Mouse (Mus musculus) brain, embryonic 14.5 days (tissue): ENCODE measurements around the gene C530025M09Rik.

Experiments
- CTCF ChIP-seq: fragments of 200-500 bp; IDR thresholded peaks from 2 replicates; pipeline ENCODE4 v1.5.1; 2012; ENCODE audit warnings: inconsistent platforms, mild to moderate bottlenecking, moderate library complexity, borderline replicate concordance; ENCODE audit not compliant: insufficient read depth, insufficient read length; ENCODE audit errors: extremely low read depth
- POLR2A ChIP-seq: fragments of 200-500 bp; IDR thresholded peaks from 2 replicates; pipeline ENCODE4 v1.6.1; 2012; ENCODE audit warnings: mild to moderate bottlenecking, inconsistent platforms, borderline replicate concordance; ENCODE audit not compliant: poor library complexity, insufficient read depth, insufficient read length, severe bottlenecking; ENCODE audit errors: extremely low read depth

DNA sequence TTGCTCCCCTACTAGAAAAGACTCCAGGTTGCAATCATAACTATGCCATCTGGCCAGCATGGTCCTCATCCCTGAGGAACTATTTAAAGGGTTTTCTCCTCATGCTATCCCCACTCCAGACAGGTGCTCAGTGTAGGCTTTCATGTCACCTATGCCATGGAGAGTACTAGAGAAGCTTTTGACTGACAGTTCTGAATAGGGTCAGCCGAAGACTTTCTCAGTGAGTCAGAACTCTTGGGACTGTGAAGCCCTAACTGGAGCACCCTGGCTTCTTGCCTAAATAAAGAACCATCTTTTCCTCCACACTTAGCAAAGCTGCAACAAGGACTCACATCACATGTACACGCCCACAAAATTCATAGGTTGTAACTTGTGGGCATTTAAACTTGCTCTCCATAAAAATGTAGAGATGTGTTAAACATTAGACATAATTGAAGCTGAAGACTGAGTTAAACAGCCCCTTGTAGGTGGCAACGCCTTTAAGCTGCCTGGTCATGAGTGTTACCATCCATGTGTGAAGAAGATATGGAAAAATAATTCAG, 26.3 kb downstream of the C530025M09Rik start:
- TF ChIP-seq CTCF, result no peak
- no peak for TF ChIP-seq POLR2A
